Mouse (Mus musculus) lung, postnatal 10 days (tissue): ENCODE data around the gene Scaf1.

Experiments used
- DNase-seq: peaks from one replicate; pipeline ENCODE4 v3.0.0; 2021

Gene Scaf1

DNA sequence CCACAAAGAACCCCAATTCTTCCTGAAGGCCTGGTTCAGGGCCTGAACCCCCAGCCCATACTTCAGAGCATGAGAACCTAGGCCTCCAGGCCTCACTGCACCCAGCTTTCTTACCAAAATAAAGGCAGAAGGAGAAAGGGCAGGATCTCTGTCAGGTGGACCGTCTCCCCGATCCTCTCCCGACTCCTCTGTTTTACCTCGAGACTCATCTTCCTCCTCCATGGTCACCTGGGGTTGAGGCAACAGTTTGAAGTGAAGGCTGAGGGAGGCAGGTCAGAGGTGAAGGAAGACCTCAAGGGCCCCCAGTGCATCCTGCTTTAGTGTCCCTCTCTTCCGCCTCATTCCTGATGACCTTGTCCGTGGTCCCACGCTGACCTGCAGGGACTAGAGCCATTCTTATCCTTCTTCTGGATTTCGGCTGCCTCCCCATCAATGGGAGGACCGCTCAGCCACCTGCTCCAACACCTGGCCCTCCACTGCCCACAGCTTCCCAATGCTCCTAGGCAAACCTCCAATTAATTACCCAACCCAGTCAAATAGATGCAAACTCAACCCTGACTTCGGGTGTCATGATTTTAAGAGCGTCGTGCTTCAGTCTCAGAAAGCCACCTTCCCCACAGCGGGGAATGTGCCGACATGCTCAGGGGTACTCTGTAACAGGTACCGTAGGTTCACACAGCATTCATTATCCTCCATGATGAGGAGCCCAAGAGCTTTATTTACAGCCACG is 2.6 kb downstream of the Scaf1 start:
- DNase-seq = no peak

DNA sequence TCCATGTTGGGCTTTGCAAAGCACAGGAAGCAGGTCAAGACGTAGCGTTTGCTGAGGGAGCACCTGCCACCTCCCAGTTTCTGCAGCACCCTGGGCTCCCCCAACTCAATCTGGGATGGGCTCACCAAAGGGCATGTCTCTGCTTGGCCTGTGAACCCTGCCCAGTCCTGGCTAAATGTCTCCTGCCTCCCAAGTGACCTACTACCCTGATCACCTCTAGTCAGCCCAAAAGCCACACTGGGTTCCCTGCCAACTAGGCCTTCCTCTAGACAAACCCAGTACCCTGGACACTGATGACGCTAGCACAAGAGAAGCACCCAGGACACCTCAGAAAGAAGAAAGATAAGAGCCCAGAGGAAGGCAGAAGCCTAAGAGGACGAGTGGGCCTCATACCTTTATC is 3.3 kb downstream of the Scaf1 start:
- no peak for DNase-seq

DNA sequence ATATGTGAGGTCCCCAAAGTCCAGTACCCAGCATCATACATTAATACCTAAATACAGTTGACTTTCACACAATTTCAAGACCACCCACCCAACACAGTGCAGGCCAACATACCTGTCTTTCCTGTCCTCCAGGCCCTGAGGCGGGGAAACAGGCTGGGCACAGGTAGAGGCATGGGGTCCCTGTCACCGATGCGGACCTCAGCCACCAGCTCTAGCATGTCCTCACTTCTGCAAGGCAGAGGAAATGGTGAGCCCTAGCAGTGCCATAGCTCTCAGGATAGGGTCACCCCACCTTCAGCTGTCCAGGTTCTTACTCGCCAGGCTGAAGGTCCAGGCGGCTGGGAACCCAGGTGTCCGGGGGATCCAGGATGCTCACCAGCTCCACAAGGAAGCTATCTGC is 4.2 kb downstream of the Scaf1 start:
- no peak for DNase-seq

DNA sequence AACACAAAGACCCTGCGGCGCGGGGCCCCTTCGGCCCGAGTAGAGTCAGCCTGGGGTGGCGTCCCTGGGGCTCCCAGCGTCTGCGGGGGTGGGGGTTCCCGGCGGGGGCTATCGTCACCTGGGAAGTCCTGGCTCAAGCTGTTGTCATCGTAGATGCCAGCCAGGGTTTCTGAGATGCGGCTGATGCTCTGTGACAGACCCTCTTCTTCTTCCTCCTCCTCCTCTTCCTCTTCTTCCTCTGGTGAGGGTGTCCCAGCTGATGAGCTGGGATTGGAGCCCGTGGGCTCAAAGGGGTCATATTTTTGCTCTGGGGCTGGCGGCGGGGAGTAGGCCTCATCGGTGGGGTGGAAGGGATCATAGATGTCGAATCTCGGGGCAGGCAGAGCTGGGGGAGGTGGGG is 7.8 kb downstream of the Scaf1 start:
- no peak for DNase-seq

DNA sequence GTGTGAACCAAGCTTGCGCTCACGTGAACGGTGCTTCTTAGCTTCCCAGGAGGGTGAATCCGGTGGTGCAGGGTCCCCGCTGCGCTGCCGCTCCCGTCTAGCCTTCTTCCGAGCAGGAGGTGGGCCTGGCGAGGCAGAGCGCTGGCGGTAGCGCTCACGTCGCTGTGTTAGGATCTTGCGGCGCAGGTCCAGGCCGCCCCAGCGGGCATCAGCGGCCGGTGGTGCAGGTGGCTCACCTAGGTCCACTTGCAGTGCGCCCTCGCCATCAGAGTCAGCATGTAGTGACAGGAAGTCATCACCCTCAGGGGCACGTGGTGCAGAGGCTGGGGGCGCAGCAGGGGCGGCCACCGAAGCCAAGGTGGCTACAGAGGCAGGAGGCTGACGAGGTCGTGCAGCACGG is 8.3 kb downstream of the Scaf1 start:
- no peak for DNase-seq

DNA sequence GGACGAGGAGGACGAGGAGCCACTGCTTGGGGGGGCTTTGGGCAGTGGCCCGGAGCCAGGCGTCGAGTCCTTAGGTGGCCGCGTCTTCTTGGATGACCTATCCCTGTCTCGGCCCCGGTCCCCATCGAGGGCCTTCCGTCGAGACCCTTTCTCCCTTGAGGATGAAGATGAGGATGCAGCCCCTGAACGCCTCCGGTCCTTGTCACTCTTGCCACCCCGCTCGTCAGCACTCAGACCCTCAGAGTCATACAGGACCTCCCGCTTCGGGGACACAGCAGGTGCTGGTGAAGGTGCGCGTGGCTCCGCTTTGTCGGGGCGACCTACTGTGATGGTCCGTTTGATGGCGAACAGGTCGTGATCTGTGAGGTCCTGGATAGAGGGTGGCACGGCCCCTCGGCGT is 9.0 kb downstream of the Scaf1 start:
- DNase-seq = no peak

DNA sequence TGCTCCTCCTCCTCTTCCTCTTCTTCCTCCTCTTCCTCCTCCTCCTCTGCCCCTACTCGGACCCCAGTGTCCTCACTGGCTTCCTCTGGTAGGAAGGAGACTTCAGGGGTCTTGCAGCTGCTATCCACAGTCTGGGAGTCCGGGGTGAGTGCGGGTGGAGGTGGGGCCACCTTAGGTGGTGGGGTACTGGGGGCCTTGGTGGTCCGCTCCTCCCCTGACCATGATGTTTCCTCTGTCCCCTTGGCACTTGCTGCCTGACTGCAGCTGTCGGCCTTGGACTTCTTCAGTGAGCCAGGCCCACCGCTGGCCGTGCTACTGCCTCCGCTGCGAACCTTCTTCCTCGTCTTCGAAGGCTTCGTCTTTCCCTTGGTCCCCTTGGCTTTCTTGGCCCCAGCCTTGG is 9.7 kb downstream of the Scaf1 start:
- no peak for DNase-seq

DNA sequence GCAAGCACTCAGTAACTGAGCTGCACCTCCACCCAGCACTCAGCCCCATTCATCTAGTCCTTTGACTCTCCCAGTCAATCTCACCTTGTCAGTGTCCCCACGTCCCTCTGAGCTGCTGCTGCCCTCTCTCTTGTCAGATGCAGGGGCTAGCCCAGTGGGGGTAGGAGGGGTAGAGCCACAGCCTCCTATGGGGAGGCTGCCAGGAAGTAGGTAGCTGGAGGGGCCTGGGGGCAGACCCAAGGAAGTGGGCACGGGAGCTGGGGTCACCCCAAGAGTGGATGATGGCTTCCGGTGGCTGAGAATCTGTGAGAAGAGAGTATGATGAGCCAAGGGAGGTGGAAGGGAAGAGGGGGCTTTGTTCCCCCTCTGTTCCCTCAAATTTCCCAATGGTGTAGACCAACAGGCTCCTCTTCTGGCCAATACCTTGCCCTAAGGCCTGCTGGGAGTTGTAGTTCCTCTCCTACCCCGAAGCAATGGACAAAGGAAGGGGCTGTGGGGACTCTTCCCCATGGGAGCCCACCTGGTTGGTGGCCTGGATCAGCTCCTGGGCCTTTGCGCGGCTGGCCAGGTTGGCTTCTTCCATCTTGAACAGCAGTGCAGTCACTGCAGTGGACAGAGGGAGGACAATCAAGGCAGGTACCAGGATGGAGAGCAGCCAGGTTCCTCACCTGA is 10.7 kb downstream of the Scaf1 start:
- DNase-seq = no peak

DNA sequence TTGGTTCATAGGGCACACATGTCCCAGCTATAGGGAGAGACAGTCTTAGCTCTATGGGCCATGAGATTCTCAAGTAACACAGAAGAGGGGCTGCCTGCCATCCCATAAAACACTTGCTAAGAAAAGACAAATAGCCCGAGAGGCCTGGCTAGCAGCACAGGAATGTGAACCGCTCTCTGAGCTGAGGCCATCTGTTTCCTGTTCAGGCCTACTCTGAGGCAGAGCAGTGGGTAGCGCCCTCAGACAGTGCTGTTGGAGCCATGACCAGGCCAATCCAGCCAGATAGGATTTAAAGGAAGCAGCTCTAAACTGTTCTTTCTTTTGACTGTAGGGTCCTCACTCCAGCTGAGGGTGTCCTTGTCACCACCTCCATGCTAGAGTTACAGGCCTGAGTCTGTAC is 11.6 kb downstream of the Scaf1 start:
- no peak for DNase-seq

DNA sequence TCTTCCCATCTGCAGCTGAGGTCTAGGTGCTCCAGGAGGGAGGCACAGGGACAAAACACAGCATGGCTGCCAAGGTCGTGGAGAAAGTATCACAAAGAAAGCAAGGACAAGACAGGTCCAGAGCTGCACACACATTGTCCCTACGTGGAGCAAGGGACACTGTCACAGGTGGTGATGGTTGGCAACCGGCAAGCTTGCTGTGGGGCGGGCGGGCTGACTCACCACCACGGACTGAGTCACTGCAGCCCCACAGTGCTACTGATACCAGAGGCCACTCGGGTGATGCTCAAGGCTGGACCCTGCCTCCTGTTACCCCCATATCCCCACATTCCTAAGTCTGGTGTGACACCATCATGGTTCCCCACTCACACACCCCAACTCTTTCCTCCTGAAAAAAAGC is 13.7 kb downstream of the Scaf1 start:
- DNase-seq = no peak

DNA sequence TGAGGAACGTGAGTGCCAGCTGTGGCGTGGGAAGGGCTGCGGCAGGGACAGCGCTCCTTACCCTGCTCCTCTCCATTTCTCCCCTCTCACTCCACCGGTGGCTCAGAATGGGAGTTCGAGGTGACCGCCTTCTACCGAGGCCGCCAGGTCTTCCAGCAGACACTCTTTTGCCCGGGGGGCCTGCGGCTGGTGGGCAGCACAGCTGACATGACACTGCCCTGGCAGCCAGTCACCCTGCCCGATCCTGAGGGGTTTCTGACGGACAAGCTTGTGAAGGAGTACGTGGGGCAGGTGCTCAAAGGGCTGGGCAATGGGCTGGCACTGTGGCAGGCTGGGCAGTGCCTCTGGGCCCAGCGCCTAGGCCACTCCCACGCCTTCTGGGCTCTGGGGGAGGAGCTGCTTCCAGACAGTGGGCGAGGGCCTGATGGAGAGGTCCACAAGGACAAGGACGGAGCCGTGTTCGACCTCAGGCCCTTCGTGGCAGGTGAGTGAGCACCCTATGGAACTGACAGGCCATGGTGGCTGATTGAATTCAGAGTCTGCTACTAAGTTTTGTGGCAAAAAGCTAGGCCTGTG is 15.5 kb downstream of the Scaf1 start:
- DNase-seq = no peak

DNA sequence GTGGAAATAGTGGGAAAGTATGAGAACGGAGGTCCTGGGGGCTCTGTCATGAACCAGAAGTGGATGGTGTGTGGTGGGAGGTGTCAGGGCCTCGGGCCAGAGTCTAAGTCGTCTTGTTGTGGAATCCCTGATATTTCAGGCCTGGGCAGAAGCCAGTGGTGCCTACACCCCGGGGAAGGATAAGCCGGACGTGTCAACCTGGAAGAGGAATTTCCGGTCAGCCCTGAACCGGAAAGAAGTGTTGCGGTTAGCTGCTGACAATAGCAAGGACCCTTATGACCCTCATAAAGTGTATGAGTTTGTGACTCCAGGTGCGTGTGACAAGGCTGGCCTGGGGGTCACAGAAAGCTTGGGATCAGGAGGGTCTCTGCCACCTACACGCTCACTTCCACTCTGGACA is 16.4 kb downstream of the Scaf1 start:
- DNase-seq = peak; percentile 72

DNA sequence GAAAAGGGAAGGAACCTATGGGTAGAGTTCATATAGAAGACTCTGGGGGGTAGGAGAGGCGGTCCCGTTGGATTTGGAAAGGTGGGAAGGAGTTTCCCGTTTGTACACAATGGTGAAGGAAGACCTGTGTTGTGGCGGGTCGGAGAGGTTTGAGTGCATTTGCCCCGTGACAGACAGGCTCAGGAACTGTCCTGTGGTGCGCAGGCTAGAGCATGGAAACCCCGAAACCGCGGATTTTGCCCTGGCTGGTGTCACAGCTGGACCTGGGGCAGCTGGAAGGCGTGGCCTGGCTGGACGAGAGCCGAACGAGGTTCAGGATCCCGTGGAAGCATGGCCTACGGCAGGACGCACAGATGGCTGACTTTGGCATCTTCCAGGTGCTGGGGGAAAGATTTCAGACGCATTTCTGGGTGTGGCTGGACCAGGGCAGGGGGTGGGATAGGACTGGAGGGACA is 17.6 kb downstream of the Scaf1 start, which contains the start of gene Bcl2l12:
Gene Bcl2l12 (minus strand): TSS at position 212 of the 455 bp plus-strand sequence.
- peak; percentile 78 for DNase-seq

DNA sequence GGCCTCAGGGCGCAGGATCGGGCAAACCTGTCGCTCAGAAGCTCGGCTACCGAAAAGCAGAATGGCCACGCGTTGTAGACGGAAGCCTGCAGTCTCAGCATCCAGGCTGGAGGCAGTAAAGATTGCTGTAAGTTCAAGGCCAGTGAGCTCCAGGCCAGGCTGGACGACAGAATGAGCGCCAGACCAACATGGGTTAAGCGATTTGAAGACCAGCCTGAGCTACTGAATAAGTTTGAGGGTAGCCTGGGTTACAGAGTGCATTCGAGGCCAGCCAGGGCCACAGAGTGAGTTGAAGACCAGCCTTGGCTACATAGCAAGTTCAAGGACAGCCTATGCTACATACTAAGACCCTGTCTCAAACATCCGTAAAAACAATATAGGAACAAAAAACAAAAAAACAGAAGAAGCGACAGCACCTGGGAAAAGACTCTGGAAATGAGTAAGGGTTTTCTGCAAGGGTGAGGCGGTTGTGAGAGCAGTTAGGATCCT is 18.2 kb downstream of the Scaf1 start:
- no peak for DNase-seq

DNA sequence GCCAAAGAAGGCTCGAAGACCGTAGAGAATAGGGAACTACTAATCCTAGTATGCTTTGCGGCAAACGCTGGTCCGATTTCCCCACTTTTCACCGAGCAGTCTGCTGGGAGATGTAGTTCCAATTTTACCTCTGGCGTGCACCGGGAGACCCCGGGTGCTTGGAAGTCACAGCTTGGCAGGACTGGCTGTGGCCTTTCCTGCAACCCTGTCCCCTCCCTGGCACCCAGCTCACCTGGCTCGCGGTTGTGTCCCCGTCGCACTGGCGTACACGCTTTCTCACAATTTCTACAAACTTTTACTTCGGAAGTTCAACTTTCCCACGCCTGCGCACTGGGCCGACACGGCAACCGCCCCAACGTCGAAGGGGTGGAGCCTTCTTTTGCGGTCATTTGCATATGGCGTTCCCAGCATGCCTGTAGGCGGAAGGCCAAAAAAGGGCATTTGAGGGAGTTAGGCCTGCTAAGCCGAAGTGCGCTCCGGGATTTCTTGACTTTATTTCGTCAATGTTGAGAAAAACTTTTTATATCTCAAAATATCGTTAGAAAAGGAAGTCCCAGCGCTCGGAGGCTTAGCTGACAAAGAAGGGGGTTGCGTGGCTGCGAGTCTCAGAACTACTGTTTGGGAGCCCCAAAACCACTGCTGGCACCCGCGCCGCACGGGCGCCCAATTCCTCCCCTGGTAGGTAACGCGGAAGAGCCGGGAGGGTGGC is 18.8 kb downstream of the Scaf1 start, which contains the start of gene Irf3:
Gene Irf3 (plus strand): TSS at position 418 of the 709 bp plus-strand sequence.
- peak; percentile 99 for DNase-seq

DNA sequence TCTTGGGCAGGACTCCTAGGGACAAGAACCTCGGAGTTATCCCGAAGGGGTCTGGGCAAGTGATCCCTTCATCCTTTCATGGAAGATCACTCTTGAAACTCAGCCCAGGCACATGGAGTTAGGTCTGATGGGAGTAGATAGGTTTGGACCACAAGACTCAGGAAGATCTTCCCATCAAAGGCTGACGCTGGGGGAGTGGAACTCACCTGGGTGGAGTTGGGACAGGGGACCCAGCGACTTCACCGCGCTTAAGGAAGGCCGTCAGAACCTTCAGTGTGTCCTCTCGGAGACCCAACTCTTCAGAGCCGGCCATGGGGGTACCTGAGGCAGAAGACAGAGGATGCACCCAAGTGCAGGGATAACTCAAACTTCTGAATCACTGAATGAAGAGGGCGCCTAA is 19.5 kb downstream of the Scaf1 start:
- no peak for DNase-seq

DNA sequence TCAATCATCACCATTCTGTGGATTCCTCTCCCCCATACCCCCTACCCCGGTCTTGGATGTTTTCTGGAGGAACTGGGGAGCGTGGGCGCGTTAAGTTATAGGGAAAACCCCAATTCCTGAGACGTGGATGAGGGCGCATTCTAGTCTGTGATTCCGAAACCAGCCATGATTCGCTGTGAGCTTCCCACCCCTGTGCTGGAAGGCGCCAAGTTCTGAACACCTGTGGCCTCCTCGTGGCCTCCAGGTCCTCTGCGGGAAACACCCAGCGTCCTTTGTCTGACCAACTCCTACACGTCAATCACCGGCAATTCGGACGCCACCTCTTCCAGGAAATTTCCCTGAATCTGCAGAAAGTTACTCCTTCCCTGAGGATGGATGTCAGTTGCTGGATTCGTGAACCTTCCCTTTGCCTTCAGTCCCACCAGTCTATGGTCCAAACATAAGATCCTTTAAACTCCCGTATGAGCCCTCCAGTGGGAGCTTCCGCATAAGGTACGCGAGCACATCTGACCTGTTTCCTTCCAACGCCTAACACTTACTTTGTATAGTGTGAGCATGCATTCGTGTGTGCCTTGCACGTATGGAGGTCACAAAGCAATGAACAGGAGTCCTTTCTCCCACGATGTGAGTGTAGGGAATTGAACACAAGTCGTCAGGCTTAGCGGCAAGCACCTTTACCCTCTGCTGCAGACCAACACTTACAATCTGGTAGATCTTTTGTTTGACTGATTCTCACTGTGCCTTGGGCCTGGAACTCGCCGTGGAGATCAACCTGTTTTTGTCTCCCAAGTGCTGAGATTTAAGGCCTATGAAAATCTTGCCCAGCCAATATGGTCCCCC is 29.1 kb downstream of the Scaf1 start:
- DNase-seq = no peak

DNA sequence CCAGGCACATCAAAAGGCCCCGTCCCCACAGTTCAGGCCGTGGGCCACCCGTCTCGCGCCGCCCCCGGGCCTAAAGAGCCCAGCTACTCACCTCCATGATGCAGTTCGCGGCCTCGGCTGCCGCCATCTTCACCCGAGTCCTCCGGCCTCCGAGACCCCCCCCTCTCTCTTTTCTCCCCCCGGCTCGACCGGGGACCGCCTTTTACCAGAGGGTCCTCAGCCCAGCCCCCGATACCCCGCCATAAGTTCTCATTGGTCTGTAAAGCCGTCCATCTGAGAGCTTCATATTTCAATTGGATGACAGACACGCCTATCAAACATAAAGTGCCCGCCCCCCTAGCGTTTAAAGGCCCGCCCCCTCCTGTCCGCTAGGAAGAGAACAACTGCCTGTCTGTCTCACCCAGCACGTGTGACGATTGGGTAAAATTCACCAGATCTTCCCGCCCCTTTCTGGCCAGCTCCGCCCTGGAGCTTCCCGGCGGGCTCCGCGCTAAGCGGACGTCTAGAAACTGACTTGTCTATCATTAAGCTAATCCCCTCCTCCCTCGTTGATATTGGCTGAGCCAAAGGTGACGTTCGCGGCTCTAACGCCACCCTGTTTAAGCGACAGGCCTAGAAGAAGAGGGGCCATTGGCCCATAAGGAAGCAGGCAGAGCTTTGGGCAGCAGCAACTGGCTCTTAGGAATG is 29.8 kb downstream of the Scaf1 start, which contains the start of gene Prmt1:
Gene Prmt1 (minus strand): TSS at position 377 of the 687 bp plus-strand sequence.
- DNase-seq = peak; percentile 99

DNA sequence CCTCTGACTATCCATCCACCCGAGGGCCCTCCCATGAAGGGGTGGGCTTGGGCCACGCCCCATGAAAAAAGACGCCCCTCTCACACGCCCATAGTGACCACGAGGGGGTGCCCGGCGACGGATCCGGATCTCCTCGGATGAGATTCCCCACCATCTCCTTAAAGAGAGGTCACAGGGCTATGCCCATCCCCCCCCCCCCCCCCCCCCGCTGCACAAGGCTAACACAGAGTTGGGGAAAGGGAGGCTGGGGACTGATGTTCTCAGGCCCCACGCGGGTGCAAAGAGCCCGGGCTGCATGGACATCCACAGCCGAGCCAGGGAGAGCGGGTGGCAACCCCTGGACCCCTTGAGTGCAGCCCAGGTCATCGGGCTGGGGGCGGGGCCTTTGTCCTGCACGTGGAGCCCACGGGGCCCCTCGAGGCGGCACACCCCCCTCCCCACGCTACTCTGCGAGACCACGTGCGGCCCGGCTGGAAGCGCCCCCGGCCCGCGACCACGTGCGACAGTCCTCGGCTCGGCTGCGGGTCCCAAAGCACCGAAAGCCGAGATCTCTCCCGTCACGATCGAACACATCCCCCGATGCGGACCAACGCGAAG is 30.5 kb downstream of the Scaf1 start:
- peak; percentile 92 for DNase-seq

DNA sequence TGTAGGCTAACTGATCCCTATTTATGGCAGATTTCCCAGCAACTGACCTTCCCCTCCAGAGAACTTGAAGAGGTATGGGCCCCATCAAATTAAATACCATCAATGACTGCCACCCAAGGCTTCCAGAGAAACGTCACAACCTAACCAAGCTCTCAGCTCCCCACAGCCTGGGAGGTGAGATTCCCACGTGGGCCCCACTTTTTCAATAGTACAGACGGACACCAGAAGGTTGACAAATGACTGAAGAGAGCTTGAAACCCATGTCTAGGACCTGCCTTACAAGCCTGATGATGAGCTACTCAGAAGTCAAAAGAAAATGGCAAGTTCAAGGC is 31.4 kb downstream of the Scaf1 start:
- DNase-seq = no peak
